Mouse (Mus musculus): Measurements from ENCODE around the gene Olfr1205.

Gene Olfr1205

DNA sequence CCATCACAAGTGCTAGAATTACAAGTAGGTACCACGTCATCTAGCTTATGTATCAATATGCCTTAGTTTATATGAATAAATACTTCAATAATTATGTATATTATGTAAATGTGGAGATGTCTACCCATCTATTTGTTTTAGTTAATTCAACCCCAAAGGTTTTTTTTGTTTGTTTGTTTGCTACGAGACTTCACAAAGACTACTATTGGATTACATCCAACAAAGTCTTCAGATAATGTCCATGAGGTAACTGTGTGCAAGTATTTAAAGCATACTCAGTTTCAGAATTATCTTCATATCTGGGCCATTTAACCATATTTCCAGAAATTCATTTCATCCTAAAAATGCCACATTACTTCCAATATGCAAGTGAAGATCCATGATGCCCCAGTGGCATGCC, at the start of gene Olfr1205:
Gene Olfr1205 (plus strand): TSS at position 301 of the 400 bp plus-strand sequence.
- DNase-seq: no peak

DNA sequence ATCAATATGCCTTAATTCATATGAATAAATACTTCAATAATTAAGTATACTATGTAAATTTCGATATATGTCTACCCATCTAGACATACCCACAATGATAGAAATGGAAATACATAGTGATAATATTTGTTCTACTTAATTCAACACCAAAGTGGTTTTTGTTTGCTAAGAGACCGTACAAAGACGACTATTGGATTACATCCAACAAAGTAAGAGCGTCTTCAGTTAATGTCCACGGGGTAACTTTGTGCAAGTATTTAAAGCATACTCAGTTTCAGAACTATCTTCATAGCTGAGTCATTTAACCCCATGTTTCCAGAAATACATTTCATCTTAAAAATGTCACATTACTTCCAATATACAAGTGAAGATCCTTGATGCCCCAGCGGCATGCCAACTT, 36.8 kb upstream of the Olfr1205 start, which contains the start of gene Olfr1201:
Gene Olfr1201 (plus strand): TSS at position 301 of the 400 bp plus-strand sequence.
- DNase-seq: no peak

DNA sequence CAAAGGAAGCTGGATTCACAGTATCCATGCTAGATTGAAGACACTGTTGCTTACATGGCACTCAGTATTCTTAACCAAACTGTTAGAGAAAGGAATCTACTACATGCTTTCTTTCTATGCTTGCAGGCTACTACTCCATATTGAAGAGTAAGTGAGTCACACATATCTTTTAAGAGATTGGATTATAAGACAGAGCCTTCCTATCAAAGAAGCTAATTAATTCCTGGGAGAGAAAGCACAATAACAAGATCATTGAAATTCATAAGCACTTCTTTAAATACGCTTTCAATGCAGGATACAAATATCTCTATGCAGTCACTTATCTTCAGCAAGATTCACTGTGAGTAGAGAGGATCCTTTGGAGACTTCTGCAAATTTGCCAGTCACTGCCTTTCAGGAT, 15.3 kb upstream of the Olfr1205 start, which contains the start of gene Olfr1202:
Gene Olfr1202 (plus strand): TSS at position 301 of the 400 bp plus-strand sequence.
- no peak for DNase-seq

DNA sequence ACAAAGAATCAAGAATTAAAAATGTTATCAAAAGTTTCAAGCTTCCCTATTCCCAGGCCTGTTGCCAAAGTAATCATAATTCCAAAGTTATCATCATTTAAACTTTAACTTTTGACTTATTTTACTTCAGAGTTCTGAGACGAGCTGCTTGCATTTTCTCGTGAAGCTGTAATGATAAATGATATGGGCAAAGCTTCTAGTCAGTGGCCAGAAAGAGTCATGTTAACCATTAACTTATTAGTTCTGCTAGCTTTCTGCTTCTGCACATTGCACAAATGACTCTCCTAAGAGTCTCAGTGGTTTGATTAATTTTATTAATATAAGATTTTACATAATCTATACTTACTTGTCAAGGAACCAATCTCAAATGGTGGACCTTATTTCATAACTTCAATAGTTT, 8.9 kb downstream of the Olfr1205 start:
- DNase-seq: no peak

DNA sequence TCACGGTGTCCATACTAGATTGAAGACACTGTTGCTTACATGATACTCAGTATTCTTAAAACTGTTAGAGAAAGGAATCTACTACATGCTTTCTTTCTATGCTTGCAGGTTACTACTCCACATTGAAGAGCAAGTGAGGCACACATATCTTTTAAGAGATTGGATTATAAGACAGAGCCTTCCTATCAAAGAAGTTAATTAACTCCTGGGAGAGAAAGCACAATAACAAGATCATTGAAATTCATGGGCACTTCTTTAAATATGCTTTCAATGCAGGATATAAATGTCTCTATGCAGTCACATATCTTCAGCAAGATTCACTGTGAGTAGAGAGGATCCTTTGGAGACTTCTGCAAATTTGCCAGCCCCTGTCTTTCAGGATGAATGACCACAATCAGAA, 19.5 kb downstream of the Olfr1205 start, which contains the start of gene Olfr1204:
Gene Olfr1204 (plus strand): TSS at position 301 of the 400 bp plus-strand sequence.
- DNase-seq: no peak

DNA sequence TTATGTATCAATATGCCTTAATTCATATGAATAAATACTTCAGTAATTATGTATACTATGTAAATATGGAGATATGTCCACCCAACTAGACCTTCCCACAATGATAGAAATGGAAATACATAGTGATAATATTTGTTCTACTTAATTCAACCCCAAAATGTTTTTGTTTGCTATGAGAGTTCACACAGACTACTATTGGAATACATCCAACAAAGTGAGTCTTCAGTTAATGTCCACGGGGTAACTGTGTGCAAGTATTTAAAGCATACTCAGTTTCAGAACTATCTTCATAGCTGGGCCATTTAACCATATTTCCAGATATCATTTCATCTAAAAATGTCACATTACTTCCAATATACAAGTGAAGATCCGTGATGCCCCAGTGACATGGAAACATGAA, 33.4 kb downstream of the Olfr1205 start, which contains the start of gene Olfr1206:
Gene Olfr1206 (plus strand): TSS at position 301 of the 400 bp plus-strand sequence.
- DNase-seq: no peak

Measured in kidney, postnatal 14 days (tissue).